Mouse (Mus musculus) ES-E14 (cell line): ENCODE data around the gene Nup107.

Source experiments
- CHD2 ChIP-seq: IDR thresholded peaks from 2 replicates; pipeline ENCODE4 v1.6.1; 2014; ENCODE audit warnings: mild to moderate bottlenecking, low read depth, low read length, inconsistent platforms
- HCFC1 ChIP-seq: IDR thresholded peaks from 2 replicates; pipeline ENCODE4 v1.6.1; 2012; ENCODE audit warnings: low read length, inconsistent platforms, borderline replicate concordance; ENCODE audit not compliant: insufficient read depth
- MAFK ChIP-seq: IDR thresholded peaks from 2 replicates; pipeline ENCODE4 v1.6.1; 2014; ENCODE audit warnings: mild to moderate bottlenecking, low read depth, low read length, inconsistent platforms; ENCODE audit not compliant: insufficient read depth
- ZC3H11A ChIP-seq: IDR thresholded peaks from 2 replicates; pipeline ENCODE4 v1.6.1; 2012; ENCODE audit warnings: low read depth, mild to moderate bottlenecking, inconsistent platforms, low read length, borderline replicate concordance
- ZNF384 ChIP-seq: IDR thresholded peaks from 2 replicates; pipeline ENCODE4 v1.6.1; 2012; ENCODE audit warnings: low read depth, low read length, inconsistent platforms

GRCm38 (mm10) chr10:117753711-117754608, 38.5 kb downstream of the Nup107 start:
- TF ChIP-seq CHD2, result no peak
- TF ChIP-seq ZNF384, result no peak
- no peak for TF ChIP-seq ZC3H11A
- no peak for TF ChIP-seq MAFK
- TF ChIP-seq HCFC1, result no peak
